Mouse (Mus musculus) layer of hippocampus, adult 8-10 months (tissue): ENCODE measurements around the gene Trp73. TPM values are rescaled to one million over a fixed set of nuclear protein-coding genes. Genes with fewer than 3 reads are reported as not detected.

Source experiments
- total RNA-seq, 4 experiments: library from RNA; stranded (reverse); gene quantifications; 2 replicates each; pipeline ENCODE4 v1.2.4; 2022

Trp73 gene
- total RNA-seq, 4 experiments from 2014 or later, result 1.8 to 2.9 (median 2.3) TPM

Other genes with a start within 250 kb of the Trp73 start
- gene A430005L14Rik, start 183.0 kb downstream of the Trp73 start, total RNA-seq, result 10 to 100 TPM; 20.9 to 24.5 (median 23.3) TPM
- 10 to 100 TPM; 11.6 to 17.7 (median 14.5) TPM for gene Dffb, start 165.1 kb downstream of the Trp73 start, total RNA-seq
- 10 to 100 TPM; 29.6 to 39.3 (median 33.0) TPM for gene Cep104, start 165.0 kb downstream of the Trp73 start, total RNA-seq
- gene Lrrc47, start 128.5 kb downstream of the Trp73 start, total RNA-seq, result 10 to 100 TPM; 51.4 to 75.9 (median 65.7) TPM
- gene Smim1, start 114.0 kb downstream of the Trp73 start, total RNA-seq, result 10 to 100 TPM in 2 of 4 experiments, 1 to 10 TPM in 2; 9.3 to 15.6 (median 11.2) TPM
- under 1 TPM; 0.85 to 0.99 (median 0.89) TPM for gene Ccdc27, start 97.5 kb downstream of the Trp73 start, total RNA-seq
- gene Wrap73, start 2.2 kb upstream of the Trp73 start, total RNA-seq, result 10 to 100 TPM; 30.2 to 36.3 (median 32.5) TPM
- 100 to 1,000 TPM; 159 to 183 (median 167) TPM for gene Tprgl, start 20.5 kb upstream of the Trp73 start, total RNA-seq
- 1 to 10 TPM; 5.3 to 7.2 (median 5.7) TPM for gene Megf6, start 30.5 kb upstream of the Trp73 start, total RNA-seq
- 1 to 10 TPM in 3 of 4 experiments, under 1 TPM in 1; 0.63 to 2.0 (median 1.3) TPM for gene Arhgef16, start 161.5 kb upstream of the Trp73 start, total RNA-seq
- under 1 TPM in 2 of 4 experiments, not detected in 2; 0.64 to 0.94 TPM for gene B230104I21Rik, start 195.9 kb upstream of the Trp73 start, total RNA-seq